Mouse (Mus musculus): Measurements from ENCODE around the gene Bfsp2. TPM values are rescaled to one million over a fixed set of nuclear protein-coding genes. Genes with fewer than 3 reads are reported as not detected.

Bfsp2 gene
- total RNA-seq, 2 experiments from 2014 or later: 0.41 to 0.71 TPM

DNA sequence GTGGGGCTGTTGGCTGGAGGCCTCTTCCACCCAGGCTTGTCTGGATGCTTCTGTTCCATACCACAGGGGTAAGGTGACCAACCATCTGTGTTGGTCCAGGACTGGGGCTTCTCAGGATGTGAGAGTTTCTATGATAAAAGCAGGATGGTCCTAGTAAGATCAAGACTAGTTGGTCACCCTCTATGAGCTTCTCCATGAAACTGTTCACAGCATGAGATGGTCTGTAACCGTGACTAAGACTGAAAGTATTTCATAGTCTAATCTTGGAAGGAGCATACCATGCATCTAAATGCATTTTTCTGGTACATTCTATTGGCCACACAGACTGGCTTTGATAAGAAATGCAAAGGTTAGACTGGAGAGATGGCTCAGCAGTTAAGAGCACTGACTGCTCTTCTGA lies 96.6 kb downstream of the Bfsp2 start:
- no peak for DNase-seq (ENCODE audit: low spot score)

- no peak for DNase-seq (ENCODE audit: low spot score)
Measured at GRCm38 (mm10) chr9:103382989-103383388, 97.2 kb downstream of the Bfsp2 start.

DNA sequence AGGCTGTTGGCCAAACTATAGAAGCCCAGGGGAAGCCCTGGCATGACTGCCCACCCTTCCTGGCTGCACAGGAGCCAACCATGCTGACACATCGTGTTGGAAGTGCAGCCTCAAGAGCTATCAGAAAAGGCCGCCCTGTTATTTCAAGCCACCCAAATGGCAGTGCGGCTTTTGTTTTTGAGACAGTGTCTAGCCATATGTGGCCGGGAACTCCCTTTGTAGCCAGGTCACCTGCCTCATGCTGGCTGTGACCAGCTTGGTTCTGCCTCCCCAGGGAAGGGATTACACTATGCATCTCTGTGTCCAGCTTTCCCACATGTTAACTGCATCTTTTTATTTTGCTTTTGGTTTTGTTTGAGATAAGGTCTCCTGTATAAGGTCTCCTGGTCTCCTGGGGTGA lies 99.7 kb downstream of the Bfsp2 start:
- DNase-seq (ENCODE audit: low spot score): no peak

DNA sequence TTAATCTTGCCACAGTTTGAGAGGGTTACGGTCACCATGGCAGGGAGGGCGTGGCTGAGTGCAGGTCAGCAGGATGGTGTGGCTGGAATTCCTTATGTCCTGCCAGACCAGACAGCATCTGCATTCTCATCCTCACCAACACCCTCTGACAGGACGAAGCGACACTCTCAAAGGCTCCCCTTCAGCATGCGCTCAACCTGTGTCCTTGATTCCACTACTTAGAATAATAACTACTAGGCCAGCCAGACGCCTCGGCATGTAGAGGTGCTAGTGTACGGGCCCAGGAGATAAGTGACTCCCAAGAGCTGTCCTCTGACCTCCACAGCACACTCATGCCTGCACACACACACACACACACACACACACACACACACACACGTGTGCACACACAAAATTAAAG lies 101.0 kb downstream of the Bfsp2 start:
- DNase-seq (ENCODE audit: low spot score): no peak

DNA sequence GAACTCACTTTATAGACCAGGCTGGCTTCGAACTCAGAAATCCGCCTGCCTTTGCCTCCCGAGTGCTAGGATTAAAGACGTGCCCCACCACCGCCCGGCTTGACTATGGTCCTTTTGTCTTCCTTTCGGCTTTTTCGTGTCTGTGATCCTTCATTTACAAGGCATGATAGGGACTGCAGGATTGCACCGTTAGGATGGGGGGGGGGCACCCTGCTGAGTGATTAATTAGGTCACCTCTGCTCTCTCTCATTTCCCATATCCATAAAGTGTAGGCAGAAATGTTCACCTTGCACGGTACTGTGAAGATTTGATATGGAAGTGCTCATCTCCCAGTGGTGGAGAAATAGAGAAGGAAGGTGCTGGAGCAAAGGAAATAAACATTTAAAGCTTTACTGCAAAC lies 101.5 kb downstream of the Bfsp2 start:
- DNase-seq (ENCODE audit: low spot score): no peak

DNA sequence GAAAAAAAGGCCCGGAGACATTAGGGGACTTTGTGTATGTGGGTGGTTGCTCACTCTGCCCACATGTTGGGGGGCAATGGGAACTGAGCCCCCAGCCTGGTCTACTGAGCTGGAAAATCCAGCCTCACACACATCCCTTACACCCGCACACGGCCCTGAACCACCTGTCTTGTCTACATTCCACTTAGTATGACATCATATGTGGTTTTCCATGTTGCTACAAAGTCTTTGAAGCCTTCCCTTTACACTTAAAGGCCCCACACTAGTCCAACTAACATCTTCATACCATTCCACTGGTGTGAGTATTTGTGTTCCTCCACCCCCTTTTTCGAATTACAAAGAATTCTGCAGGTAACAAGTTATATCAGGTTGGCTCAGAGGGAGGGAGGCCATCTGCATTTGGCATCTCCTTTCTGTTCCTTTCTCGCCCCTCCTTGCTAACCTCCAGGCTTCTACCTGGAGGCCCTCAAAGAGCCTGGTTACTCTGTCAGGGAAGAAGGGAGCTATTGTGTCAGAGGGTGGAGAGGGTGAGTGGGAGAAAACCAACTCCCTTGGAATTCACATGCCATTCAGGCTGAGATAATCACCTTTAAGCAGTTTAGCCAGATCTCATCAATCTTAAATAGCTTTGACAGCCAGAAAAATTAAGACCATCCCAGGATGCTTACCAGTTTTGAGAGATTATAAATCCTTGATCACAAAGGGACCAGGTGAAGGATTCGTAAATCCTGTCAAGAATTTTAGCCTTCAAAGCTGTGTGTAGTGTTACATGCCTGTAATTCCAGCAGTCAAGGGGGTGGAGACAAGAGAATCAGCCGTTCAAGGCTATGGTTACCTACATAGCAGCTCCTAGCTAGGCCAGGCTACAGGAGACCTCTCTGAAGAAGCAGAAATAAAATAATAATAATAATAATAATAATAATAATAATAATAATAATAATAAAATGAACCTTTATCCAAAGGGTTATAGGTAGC lies 103.6 kb downstream of the Bfsp2 start:
- no peak for DNase-seq (ENCODE audit: low spot score)

Other genes with a start within 250 kb of the Bfsp2 start
- 10 to 100 TPM; 18.2 to 29.2 TPM for gene Trf, start 250.0 kb downstream of the Bfsp2 start, total RNA-seq (2021)
- gene 1300017J02Rik, start 175.3 kb downstream of the Bfsp2 start, total RNA-seq (2021): not detected
- 1 to 10 TPM; 6.6 to 6.9 TPM for gene Topbp1, start 175.2 kb downstream of the Bfsp2 start, total RNA-seq (2021)
- 100 to 1,000 TPM; 205 to 250 TPM for gene Cdv3, start 114.6 kb downstream of the Bfsp2 start, total RNA-seq (2021)